23 mouse cellular contexts compared by ENCODE assay signal in the genomic region with DNA sequence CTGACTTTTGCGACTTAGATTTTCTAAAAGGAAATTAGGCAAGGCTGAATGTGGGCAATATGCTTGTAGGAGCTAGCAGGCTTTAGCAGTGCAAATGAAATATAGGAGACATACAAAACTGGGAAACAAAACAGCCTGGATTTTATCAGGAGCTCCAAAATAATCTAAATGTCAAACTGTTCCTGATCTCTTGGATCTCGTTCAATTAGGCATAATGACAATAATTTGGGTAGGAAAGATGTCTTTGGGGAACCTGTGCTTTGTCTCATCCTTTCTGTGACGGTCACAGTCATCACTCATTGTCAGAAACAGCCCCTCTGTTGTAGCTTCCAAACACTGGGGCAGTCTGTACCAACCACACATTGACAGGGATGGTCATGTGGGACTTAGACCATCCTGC.
"Had no signal": no experiment of that assay in that cellular context is flagged by ENCODE, and none has a peak within 500 bp of the region (broad histone marks: within the 10 kb centered on the region; RNA-seq: fewer than 3 reads in every experiment).

No protein-coding gene starts in this region.

- H3K27me3 ChIP-seq: embryonic facial prominence, embryonic 12.5 days; embryonic facial prominence, embryonic 13.5 days; embryonic facial prominence, embryonic 15.5 days; forebrain, embryonic 12.5 days; forebrain, embryonic 13.5 days; forebrain, embryonic 15.5 days; heart, embryonic 12.5 days had no signal

- H3K27ac ChIP-seq: embryonic facial prominence, embryonic 10.5 days; embryonic facial prominence, embryonic 12.5 days; embryonic facial prominence, embryonic 13.5 days; embryonic facial prominence, embryonic 15.5 days; forebrain, embryonic 10.5 days; forebrain, embryonic 12.5 days; forebrain, embryonic 13.5 days; forebrain, embryonic 15.5 days; gastrocnemius, adult 2 months; heart, adult 2 months; heart, embryonic 10.5 days had no signal

- ATAC-seq: forebrain, embryonic 13.5 days; forebrain, embryonic 14.5 days; forebrain, embryonic 15.5 days; forebrain, embryonic 16.5 days; forebrain, postnatal 0 days had no signal

- H3K4me3 ChIP-seq: embryonic facial prominence, embryonic 10.5 days; embryonic facial prominence, embryonic 12.5 days; embryonic facial prominence, embryonic 13.5 days; embryonic facial prominence, embryonic 15.5 days; erythroblast, embryonic 14.5 days; forebrain, embryonic 10.5 days; forebrain, embryonic 12.5 days; forebrain, embryonic 13.5 days; forebrain, embryonic 15.5 days; gastrocnemius, adult 2 months; heart, adult 2 months; heart, embryonic 10.5 days; heart, embryonic 12.5 days had no signal

- H3K4me1 ChIP-seq: embryonic facial prominence, embryonic 10.5 days; embryonic facial prominence, embryonic 12.5 days; embryonic facial prominence, embryonic 13.5 days; embryonic facial prominence, embryonic 15.5 days; forebrain, embryonic 10.5 days; forebrain, embryonic 12.5 days; forebrain, embryonic 13.5 days; forebrain, embryonic 15.5 days; heart, embryonic 10.5 days; heart, embryonic 12.5 days had no signal

- DNase-seq: embryo, embryonic 11 days; forebrain, postnatal 0 days; gastrocnemius, adult 2 months; gastrocnemius, postnatal 10 days; gastrocnemius, postnatal 14 days; gastrocnemius, postnatal 25 days; gastrocnemius, postnatal 36 days; heart, adult 11 months; heart, adult 18-20 months; heart, adult 2 months had no signal
